Mouse (Mus musculus) neural tube, embryonic 12.5 days (tissue): ENCODE results near the gene Nes. TPM values are rescaled to one million over a fixed set of nuclear protein-coding genes. Genes with fewer than 3 reads are reported as not detected.

Experiments
- ATAC-seq: fragments of 200-750 bp; cut with Nextera tagmentation; 2 replicates; pipeline ENCODE4 v1.8.0; 2017; ENCODE audit warnings: low read depth, mild to moderate bottlenecking, moderate TSS enrichment, moderate library complexity; ENCODE audit not compliant: low FRiP score
- H3K27ac ChIP-seq: fragments of 300-500 bp; sonication (generic); 2 replicates; pipeline ENCODE4 v1.5.1; 2016
- H3K27me3 ChIP-seq: fragments of 300-500 bp; sonication (generic); replicated peaks from 2 replicates; pipeline ENCODE4 v1.6.1; 2016; ENCODE audit warnings: mild to moderate bottlenecking
- H3K36me3 ChIP-seq: fragments of 300-500 bp; sonication (generic); 2 replicates; pipeline ENCODE4 v1.6.1; 2016; ENCODE audit warnings: mild to moderate bottlenecking
- H3K4me1 ChIP-seq: fragments of 300-500 bp; sonication (generic); 2 replicates; pipeline ENCODE4 v1.6.1; 2016
- H3K4me2 ChIP-seq: fragments of 300-500 bp; sonication (generic); replicated peaks from 2 replicates; pipeline ENCODE4 v1.6.1; 2016; ENCODE audit warnings: mild to moderate bottlenecking
- H3K4me3 ChIP-seq: fragments of 300-500 bp; sonication (generic); 2 replicates; pipeline ENCODE4 v1.5.1; 2016
- H3K9ac ChIP-seq: fragments of 300-500 bp; sonication (generic); 2 replicates; pipeline ENCODE4 v1.6.1; 2016; ENCODE audit warnings: mild to moderate bottlenecking
- H3K9me3 ChIP-seq: fragments of 300-500 bp; sonication (generic); 2 replicates; pipeline ENCODE4 v1.6.1; 2016; ENCODE audit warnings: mild to moderate bottlenecking
- WGBS: fragments of 180-500 bp; shearing (Covaris S2); methylation state at CpG from one replicate; pipeline ENCODE4 v1.1.7; 2016; 5-methylcytosine and 5-hydroxymethylcytosine counted together
- polyA plus RNA-seq: library from polyadenylated mRNA; unstranded; fragments of >200 nt; fragmentation: Nextera tagmentation; extraction: Ambion mirVana; gene quantifications from 2 replicates; pipeline ENCODE4 v1.2.1, GENCODE M21; 2016

Gene Nes
- polyA plus RNA-seq, 1 experiment from 2014 or later = 140 TPM

GRCm38 (mm10) chr3:87986868-87987267 lies 16.0 kb downstream of the Nes start:
- WGBS = under 1% methylated on average over 17 of the region's 17 CpGs
- H3K4me1 ChIP-seq = peaks cover 64% of the 10 kb centered on the region
- peak; percentile 74 for ATAC-seq

GRCm38 (mm10) chr3:87987633-87988032 lies 16.8 kb downstream of the Nes start:
- H3K27ac ChIP-seq = no peak overlapping the region
- WGBS = under 1% methylated on average over 15 of the region's 15 CpGs
- H3K27me3 ChIP-seq = peaks cover 37% of the 10 kb centered on the region
- no peaks in the 10 kb centered on the region for H3K36me3 ChIP-seq
- no peaks in the 10 kb centered on the region for H3K9me3 ChIP-seq
- peak overlapping the region; percentile 31 for H3K4me3 ChIP-seq
- H3K4me2 ChIP-seq = peak overlapping the region; percentile 74
- peaks cover 57% of the 10 kb centered on the region for H3K4me1 ChIP-seq
- ATAC-seq = peak; percentile 54
- H3K9ac ChIP-seq = peak overlapping the region; percentile 43

More at GRCm38 (mm10) chr3:87986868-87987267, 16.0 kb downstream of the Nes start:
- H3K9me3 ChIP-seq = no peaks in the 10 kb centered on the region
- H3K36me3 ChIP-seq = no peaks in the 10 kb centered on the region
- H3K4me3 ChIP-seq = peak overlapping the region; percentile 31
- H3K9ac ChIP-seq = peak overlapping the region; percentile 43
- no peak overlapping the region for H3K27ac ChIP-seq
- H3K4me2 ChIP-seq = peak overlapping the region; percentile 74
- H3K27me3 ChIP-seq = peaks cover 30% of the 10 kb centered on the region

GRCm38 (mm10) chr3:87988068-87988467 lies 17.2 kb downstream of the Nes start:
- Histone ChIP-seq H3K4me3 (peak overlapping the region; percentile 31), H3K4me1 (peaks cover 52% of the 10 kb centered on the region), H3K27ac (no peak overlapping the region), H3K27me3 (peaks cover 42% of the 10 kb centered on the region), H3K9me3 (no peaks in the 10 kb centered on the region), H3K4me2 (peak overlapping the region; percentile 74), H3K9ac (peak overlapping the region; percentile 43), H3K36me3 (no peaks in the 10 kb centered on the region)
- 0 out of 2 replicates have a peak, but pooled peaks have one; percentile 1 for ATAC-seq
- 10% methylated on average over 15 of the region's 15 CpGs for WGBS

- H3K4me1 ChIP-seq = peaks cover 34% of the 10 kb centered on the region
These were observed 19.1 kb downstream of the Nes start for GRCm38 (mm10) chr3:87989935-87990334.

GRCm38 (mm10) chr3:87993436-87993835 lies 22.6 kb downstream of the Nes start:
- H3K4me2 ChIP-seq = no peak overlapping the region
- ATAC-seq = no peak
- WGBS = 0% methylated on average over 5 of the region's 6 CpGs
- H3K36me3 ChIP-seq = no peaks in the 10 kb centered on the region
- no peak overlapping the region for H3K9ac ChIP-seq
- H3K9me3 ChIP-seq = no peaks in the 10 kb centered on the region
- no peak overlapping the region for H3K27ac ChIP-seq
- H3K4me3 ChIP-seq = no peak overlapping the region
- peaks cover 94% of the 10 kb centered on the region for H3K27me3 ChIP-seq
- H3K4me1 ChIP-seq = peaks cover 13% of the 10 kb centered on the region

More at GRCm38 (mm10) chr3:87989935-87990334, 19.1 kb downstream of the Nes start:
- H3K4me2 ChIP-seq = no peak overlapping the region
- H3K9me3 ChIP-seq = no peaks in the 10 kb centered on the region
- H3K4me3 ChIP-seq = no peak overlapping the region
- no peak for ATAC-seq
- H3K9ac ChIP-seq = no peak overlapping the region
- no peaks in the 10 kb centered on the region for H3K36me3 ChIP-seq
- 38% methylated on average over 10 of the region's 10 CpGs for WGBS
- H3K27me3 ChIP-seq = peaks cover 59% of the 10 kb centered on the region
- no peak overlapping the region for H3K27ac ChIP-seq

- Histone ChIP-seq H3K27me3 (peaks cover 99% of the 10 kb centered on the region), H3K4me2 (no peak overlapping the region), H3K4me1 (peaks cover 23% of the 10 kb centered on the region), H3K9me3 (no peaks in the 10 kb centered on the region), H3K4me3 (no peak overlapping the region), H3K36me3 (no peaks in the 10 kb centered on the region), H3K9ac (no peak overlapping the region), H3K27ac (no peak overlapping the region)
- no peak for ATAC-seq
- WGBS = 32% methylated on average over 11 of the region's 11 CpGs
These were observed 24.5 kb downstream of the Nes start for GRCm38 (mm10) chr3:87995331-87995730.

GRCm38 (mm10) chr3:87996401-87996800 lies 25.5 kb downstream of the Nes start:
- Histone ChIP-seq H3K4me2 (peak overlapping the region; percentile 66), H3K27ac (no peak overlapping the region), H3K36me3 (no peaks in the 10 kb centered on the region), H3K9me3 (no peaks in the 10 kb centered on the region), H3K4me3 (peak overlapping the region; percentile 37; the same call in 1 of the 2 replicates), H3K27me3 (peaks cover 98% of the 10 kb centered on the region), H3K4me1 (peaks cover 26% of the 10 kb centered on the region), H3K9ac (peak overlapping the region; percentile 51; the same call in 1 of the 2 replicates)
- WGBS = 2% methylated on average over 15 of the region's 15 CpGs
- no peak for ATAC-seq

GRCm38 (mm10) chr3:87996971-87997614 lies 26.2 kb downstream of the Nes start:
- Histone ChIP-seq H3K27me3 (peaks cover 98% of the 10 kb centered on the region), H3K9ac (peak overlapping the region; percentile 51), H3K4me2 (peak overlapping the region; percentile 66), H3K36me3 (no peaks in the 10 kb centered on the region), H3K27ac (no peak overlapping the region), H3K4me1 (peaks cover 28% of the 10 kb centered on the region), H3K9me3 (no peaks in the 10 kb centered on the region), H3K4me3 (peak overlapping the region; percentile 37)
- under 1% methylated on average over 49 of the region's 49 CpGs for WGBS
- no peak for ATAC-seq

GRCm38 (mm10) chr3:87998747-87999146 lies 27.9 kb downstream of the Nes start:
- Histone ChIP-seq H3K9ac (no peak overlapping the region), H3K27ac (no peak overlapping the region), H3K36me3 (no peaks in the 10 kb centered on the region), H3K4me2 (no peak overlapping the region), H3K9me3 (no peaks in the 10 kb centered on the region), H3K4me3 (no peak overlapping the region), H3K4me1 (peaks cover 34% of the 10 kb centered on the region), H3K27me3 (peaks cover 99% of the 10 kb centered on the region)
- ATAC-seq = no peak
- 6% methylated on average over 7 of the region's 7 CpGs for WGBS

GRCm38 (mm10) chr3:87999243-87999895 lies 28.5 kb downstream of the Nes start:
- peak overlapping the region; percentile 43 for H3K4me3 ChIP-seq
- 1% methylated on average over 38 of the region's 38 CpGs for WGBS
- H3K9ac ChIP-seq = peak overlapping the region; percentile 45
- no peak for ATAC-seq
- H3K9me3 ChIP-seq = no peaks in the 10 kb centered on the region
- H3K27me3 ChIP-seq = peaks cover 94% of the 10 kb centered on the region
- H3K36me3 ChIP-seq = no peaks in the 10 kb centered on the region
- H3K4me1 ChIP-seq = peaks cover 34% of the 10 kb centered on the region
- peak overlapping the region; percentile 80 for H3K4me2 ChIP-seq
- no peak overlapping the region for H3K27ac ChIP-seq

GRCm38 (mm10) chr3:88000181-88000580 lies 29.3 kb downstream of the Nes start, which contains the start of gene Bcan:
Gene Bcan (minus strand): TSS chr3:88000230.
- ATAC-seq = no peak
- no peak within 1 kb of the TSS for H3K27ac ChIP-seq

GRCm38 (mm10) chr3:88000816-88001595 lies 30.1 kb downstream of the Nes start:
- WGBS = 14% methylated on average over 11 of the region's 11 CpGs
- no peak overlapping the region for H3K4me3 ChIP-seq
- peak overlapping the region; percentile 80 for H3K4me2 ChIP-seq
- H3K27ac ChIP-seq = no peak overlapping the region
- no peak for ATAC-seq
- no peak overlapping the region for H3K9ac ChIP-seq
- peaks cover 82% of the 10 kb centered on the region for H3K27me3 ChIP-seq
- H3K9me3 ChIP-seq = 0 out of 2 replicates have a peak, but pooled peaks cover 2% of the 10 kb centered on the region
- no peaks in the 10 kb centered on the region for H3K36me3 ChIP-seq
- peaks cover 34% of the 10 kb centered on the region for H3K4me1 ChIP-seq

More at GRCm38 (mm10) chr3:88000181-88000580, 29.3 kb downstream of the Nes start, which contains the start of gene Bcan:
- peaks cover 34% of the 10 kb centered on the region for H3K4me1 ChIP-seq
- peak within 1 kb of the TSS; percentile 45 for H3K9ac ChIP-seq
- H3K27me3 ChIP-seq = peaks cover 90% of the 10 kb centered on the region
- H3K9me3 ChIP-seq = no peaks in the 10 kb centered on the region
- H3K4me2 ChIP-seq = peak within 1 kb of the TSS; percentile 80
- no peaks in the 10 kb centered on the region for H3K36me3 ChIP-seq
- WGBS = under 1% methylated on average over 39 of the region's 39 CpGs
- peak within 1 kb of the TSS; percentile 43 for H3K4me3 ChIP-seq
